Mouse (Mus musculus): ENCODE measurements at regions not wholly inside any gene's neighbourhood (a gene's known extent, or its start where the extent isn't known, plus 50 kb on each side); places are given as distances from the start of the nearest gene placed in this dataset.

DNA sequence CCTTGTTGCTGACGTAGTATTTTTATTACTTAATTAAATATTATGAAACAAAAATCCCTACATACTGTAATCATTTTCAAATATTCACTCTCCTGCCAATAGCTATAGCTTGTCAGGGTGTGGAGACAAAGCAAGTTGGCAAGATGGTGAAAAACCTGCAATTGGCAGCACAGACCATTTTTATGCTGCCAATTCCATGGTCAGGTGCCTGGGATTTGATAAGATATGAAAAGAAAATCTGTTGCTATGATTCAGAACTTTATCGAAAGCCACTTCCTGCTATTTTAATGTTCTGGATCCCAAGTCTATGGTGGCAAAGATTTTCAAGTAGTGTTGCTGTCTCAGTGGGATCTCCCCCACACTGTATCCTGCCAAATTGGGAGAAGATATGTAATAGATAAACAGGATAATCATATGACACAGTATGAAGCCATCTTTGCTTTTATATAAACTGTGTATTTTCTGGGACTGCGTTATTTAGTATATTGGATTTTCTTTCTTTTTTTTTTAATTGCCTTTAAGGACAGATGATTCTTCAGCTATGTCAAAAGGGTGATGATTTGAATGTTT lies 165.3 kb upstream of the Lrrc3b start:
- DNase-seq (ENCODE audit: low spot score in 2 of 2), result no peak

GRCm38 (mm10) chr14:15610166-15610565 lies 171.4 kb upstream of the Lrrc3b start:
- peak in 1 of 2 experiments; percentile 5 for DNase-seq (ENCODE audit: low spot score in 2 of 2)

- no peak for DNase-seq (ENCODE audit: low spot score in 2 of 2)
Observed at GRCm38 (mm10) chr14:15634581-15634980, 195.8 kb upstream of the Lrrc3b start.

DNA sequence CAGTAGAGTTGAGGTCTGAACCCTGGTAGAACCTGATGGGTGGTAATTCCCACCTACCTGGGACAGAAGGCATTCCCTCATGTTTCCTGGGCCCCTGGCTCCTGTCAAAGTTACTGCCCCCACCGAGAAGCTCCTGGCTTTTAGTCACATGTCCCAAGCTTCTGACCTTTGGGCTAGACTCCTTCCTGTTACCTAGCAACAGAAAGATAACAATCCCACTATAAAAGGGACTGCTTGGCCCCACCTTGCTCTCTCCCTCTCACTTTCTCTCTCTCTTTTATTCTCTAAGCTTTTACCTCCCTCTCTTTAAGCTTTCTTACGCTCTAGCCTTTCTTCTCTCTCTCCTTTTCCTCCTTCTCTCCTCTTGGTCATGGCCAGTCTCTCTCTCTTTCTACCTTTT lies 198.9 kb upstream of the Lrrc3b start:
- no peak for DNase-seq (ENCODE audit: low spot score in 2 of 2)

DNA sequence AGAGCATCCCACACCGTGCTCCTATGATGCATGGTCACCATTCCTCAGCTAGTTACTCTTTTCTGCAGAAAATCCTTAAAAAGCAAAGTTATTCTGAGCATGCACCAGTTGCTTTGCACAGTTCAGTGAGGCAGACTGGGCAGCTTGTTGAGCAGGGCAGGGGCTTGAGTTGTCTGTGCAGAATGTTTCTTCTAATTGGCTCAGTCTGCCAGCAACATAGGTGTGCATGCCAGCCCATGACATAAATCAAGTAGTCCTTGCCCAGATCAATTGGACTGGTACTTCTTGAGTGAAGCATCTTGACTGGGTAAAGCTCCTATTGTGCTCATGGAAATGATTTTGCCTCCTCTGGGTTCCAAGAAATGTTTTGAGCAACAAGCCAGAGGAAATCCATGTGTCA lies 200.1 kb upstream of the Lrrc3b start:
- no peak for DNase-seq (ENCODE audit: low spot score in 2 of 2)

GRCm38 (mm10) chr14:15660886-15661285 lies 222.1 kb upstream of the Lrrc3b start:
- DNase-seq (ENCODE audit: low spot score in 2 of 2), result no peak

- no peak for DNase-seq (ENCODE audit: low spot score in 2 of 2)
Observed at GRCm38 (mm10) chr14:15672292-15672691, 233.5 kb upstream of the Lrrc3b start.

DNA sequence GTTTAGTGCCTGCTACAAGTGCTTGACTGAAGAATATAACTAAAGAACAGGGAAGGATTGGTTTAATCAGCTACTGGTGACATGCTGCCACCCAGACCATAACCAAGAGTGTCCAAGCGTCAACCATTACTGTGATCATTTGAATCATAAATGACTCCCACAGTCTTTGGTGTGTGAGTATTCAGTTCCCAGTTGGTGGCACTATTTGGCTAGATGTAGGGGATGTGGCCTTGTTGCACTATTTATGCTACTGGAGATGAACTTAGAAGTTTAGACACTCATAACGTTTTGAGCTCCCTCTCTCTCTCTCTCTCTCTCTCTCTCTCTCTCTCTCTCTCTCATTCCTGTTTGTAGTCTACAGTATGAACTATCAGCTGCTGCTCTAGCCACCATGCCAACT lies 238.4 kb upstream of the Lrrc3b start:
- DNase-seq (ENCODE audit: low spot score in 2 of 2), result no peak

- no peak for DNase-seq (ENCODE audit: low spot score in 2 of 2)
Observed at GRCm38 (mm10) chr14:15679456-15679855, 240.7 kb upstream of the Lrrc3b start.

DNA sequence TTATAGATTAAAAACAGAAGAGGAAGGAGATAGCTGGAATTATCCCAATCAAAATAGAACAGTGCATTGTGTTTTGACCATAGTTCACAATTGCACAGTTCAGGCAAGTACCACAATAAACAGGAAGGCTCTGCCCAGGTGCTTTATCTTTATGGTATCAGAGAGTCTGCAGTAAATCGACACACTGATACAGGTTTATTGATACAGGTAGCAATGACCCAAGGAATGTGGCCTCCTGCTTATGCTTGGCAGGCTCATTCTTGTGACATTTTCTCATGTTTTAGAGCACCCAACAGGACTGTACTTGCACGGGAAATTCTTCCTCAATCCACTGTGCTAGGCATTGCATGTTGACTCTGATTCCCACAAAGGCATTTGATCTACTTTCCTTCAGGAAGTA lies 259.2 kb upstream of the Lrrc3b start:
- no peak for DNase-seq (ENCODE audit: low spot score in 2 of 2)

DNA sequence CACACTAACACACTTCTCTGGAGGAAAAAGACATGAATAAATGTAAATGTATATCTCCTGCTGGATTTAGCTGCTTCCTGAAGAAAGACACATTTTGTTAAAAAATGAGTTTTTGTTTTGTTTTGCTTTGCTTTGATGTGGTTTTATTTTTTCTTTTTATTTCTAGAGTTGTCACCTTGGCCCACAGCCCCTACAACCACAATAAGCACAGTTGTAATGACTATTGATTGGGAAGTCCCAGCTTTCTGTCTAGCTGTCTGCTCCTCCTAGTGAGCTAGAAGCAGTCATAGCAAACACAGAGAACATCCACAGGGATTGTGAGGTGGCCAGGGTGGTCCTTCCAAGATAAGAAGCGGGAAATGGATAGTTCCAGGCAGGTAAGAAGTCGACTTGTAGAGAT lies 259.8 kb upstream of the Lrrc3b start:
- DNase-seq (ENCODE audit: low spot score in 2 of 2), result no peak

- no peak for DNase-seq (ENCODE audit: low spot score in 2 of 2)
Observed at GRCm38 (mm10) chr14:15722135-15722534, 283.3 kb upstream of the Lrrc3b start.

GRCm38 (mm10) chr14:15746629-15747238 lies 307.9 kb upstream of the Lrrc3b start:
- no peak for DNase-seq (ENCODE audit: low spot score in 2 of 2)

DNA sequence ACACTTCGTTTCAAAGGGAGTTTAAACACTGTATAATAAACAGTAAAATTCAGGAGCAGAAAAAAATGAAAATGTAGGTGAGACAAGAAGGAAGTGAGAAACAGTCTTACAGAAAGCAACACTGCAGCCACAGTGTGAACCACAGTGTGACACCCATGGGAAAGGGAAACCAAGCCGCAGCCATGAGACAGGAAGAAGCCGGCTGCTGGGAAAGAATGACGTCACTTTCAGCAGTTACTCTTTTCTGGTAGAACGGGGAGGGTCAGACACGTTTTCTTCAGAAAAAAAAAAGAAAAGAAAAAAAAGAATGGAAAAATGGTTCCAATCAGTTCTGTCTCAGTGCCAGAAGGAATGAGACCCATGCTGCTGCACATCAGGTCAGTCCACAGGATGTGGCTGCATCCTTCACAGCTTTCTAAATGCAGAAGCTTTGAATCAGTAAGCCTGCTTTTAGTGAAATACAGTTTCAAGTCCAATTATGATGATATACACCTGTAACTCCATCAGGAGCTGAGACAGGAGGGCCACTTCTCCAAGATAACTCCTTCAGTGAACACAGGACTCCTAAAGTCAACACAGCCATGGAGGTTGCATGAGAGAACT lies 331.2 kb upstream of the Lrrc3b start:
- DNase-seq (ENCODE audit: low spot score in 2 of 2), result no peak

GRCm38 (mm10) chr14:15784727-15785126 lies 345.9 kb upstream of the Lrrc3b start:
- no peak for DNase-seq (ENCODE audit: low spot score in 2 of 2)

GRCm38 (mm10) chr14:15785230-15785629 lies 346.4 kb upstream of the Lrrc3b start:
- DNase-seq (ENCODE audit: low spot score in 2 of 2), result peak in 1 of 2 experiments; percentile 4

GRCm38 (mm10) chr14:15795698-15796097 lies 356.9 kb upstream of the Lrrc3b start:
- no peak for DNase-seq (ENCODE audit: low spot score in 2 of 2)

DNA sequence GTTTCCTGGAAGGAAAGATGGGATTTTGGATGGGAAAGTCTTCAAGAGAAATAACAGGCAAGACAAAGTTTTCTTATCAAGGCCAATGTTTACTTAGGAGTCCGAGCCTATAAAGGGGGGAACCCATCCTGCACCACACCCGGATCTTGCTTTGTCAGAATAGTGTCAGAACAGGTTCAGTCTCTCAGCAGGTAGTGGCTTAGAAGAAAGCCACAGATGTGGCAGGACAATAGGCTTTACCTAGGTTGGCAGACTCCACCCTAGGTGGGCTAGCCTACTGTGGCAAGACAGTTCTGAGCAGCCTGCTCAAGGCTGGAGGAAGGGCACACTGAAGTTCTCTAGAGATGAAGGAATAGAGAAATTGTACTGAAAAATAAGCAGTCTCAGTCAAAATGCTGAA lies 358.2 kb upstream of the Lrrc3b start:
- no peak for DNase-seq (ENCODE audit: low spot score in 2 of 2)

DNA sequence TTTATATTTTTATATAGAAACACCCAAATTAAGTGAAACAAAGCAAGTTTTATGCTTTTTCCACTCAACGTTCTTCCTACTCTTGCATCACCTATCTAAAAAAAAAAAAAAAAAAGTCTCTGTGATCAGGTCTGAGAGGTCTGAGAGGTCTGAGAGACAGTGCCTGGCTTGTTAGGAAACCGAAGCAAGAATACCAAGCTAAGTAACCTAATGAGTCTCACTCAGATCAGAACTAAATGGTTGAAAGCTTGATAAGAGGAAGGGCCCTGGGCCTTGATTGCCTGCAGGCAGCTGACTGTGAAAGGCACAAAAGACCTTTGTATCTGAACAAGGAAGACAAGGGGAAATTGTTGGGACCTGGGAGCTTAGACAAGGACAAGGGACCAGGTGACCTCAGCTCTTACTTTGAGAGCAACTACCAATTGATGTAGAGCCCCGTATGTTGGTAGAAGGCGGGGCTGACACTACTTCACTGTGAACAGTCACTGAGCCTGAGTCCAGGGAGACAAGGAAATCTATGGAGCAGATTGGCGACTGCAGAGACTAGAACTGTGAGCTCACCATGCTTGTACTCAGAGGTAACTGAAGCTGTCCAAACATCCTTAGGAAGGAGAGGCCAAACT lies 362.8 kb upstream of the Lrrc3b start:
- no peak for DNase-seq (ENCODE audit: low spot score in 2 of 2)

DNA sequence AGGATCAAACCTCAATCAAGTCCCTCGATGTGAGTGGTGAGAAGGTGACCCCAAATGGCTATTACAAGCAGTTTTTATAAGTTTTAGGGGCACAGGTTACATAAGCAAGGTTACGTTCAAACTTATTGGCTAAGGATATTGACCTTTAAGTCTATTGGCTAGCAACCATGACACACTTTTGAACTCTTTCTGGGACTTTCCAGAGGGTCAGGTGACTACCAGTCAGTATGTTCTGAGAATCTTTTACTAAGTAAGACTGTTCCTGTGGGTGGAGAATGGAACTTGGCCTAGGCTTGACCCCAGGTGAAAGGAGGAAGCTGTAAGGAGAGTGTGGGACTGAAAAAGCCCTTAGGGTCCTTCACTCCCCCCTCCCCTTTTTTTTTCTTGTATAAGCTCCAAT lies 370.3 kb upstream of the Lrrc3b start:
- DNase-seq (ENCODE audit: low spot score in 2 of 2), result no peak

GRCm38 (mm10) chr14:15841390-15842023 lies 402.7 kb upstream of the Lrrc3b start:
- DNase-seq (ENCODE audit: low spot score in 2 of 2), result no peak

GRCm38 (mm10) chr14:15842024-15842599 lies 403.3 kb upstream of the Lrrc3b start:
- no peak for DNase-seq (ENCODE audit: low spot score in 2 of 2)

All from cerebellum, postnatal 4 days (tissue).